Mouse (Mus musculus): Measurements from ENCODE around the gene Timm8a1.

DNA sequence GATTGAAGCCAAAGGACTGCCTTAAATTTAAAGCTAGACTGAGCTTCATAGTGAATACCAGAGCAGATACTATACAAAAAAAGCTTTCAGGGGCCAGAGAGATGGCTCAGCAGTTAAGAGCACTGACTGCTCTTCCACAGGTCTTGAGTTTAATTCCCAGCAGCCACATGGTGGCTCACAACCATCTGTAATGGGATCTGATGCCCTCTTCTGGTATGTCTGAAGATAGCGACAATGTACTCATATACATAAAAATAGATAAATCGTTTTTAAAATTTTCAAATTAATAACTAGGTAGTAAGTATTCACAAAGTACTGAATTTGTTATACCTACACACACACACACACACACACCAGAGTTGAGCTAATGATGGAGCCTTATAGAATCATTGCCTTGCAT, 8.3 kb downstream of the Timm8a1 start:
- no peak for TF ChIP-seq CTCF (IDR thresholded peaks at IDR 0.05; ENCODE audit: low read depth, low read length)
- TF ChIP-seq POLR2A (IDR thresholded peaks at IDR 0.05; ENCODE audit: borderline replicate concordance, low read depth, low read length) = no peak
